Mouse (Mus musculus): Measurements from ENCODE around the gene Eppin. TPM values are rescaled to one million over a fixed set of nuclear protein-coding genes. Genes with fewer than 3 reads are reported as not detected.

Gene Eppin
- total RNA-seq, 2 experiments from 2014 or later = not detected

Other genes with a start within 250 kb of the Eppin start
- gene Slpi, start 204.5 kb downstream of the Eppin start, total RNA-seq (2021) = under 1 TPM; 0.62 to 0.93 TPM
- gene Rbpjl, start 190.5 kb downstream of the Eppin start, total RNA-seq (2021) = under 1 TPM; 0.41 to 0.79 TPM
- gene Matn4, start 188.4 kb downstream of the Eppin start, total RNA-seq (2021) = 10 to 100 TPM; 13.0 to 14.9 TPM
- 10 to 100 TPM; 35.9 to 56.8 TPM for gene Sdc4, start 149.7 kb downstream of the Eppin start, total RNA-seq (2021)
- gene Sys1, start 136.6 kb downstream of the Eppin start, total RNA-seq (2021) = 10 to 100 TPM; 40.9 to 41.8 TPM
- 1 to 10 TPM; 2.2 to 6.0 TPM for gene Gm20458, start 132.6 kb downstream of the Eppin start, total RNA-seq (2021)
- not detected for gene Trp53tg5, start 119.9 kb downstream of the Eppin start, total RNA-seq (2021)
- 10 to 100 TPM; 75.5 to 77.3 TPM for gene Dbndd2, start 107.5 kb downstream of the Eppin start, total RNA-seq (2021)
- 100 to 1,000 TPM; 119 to 124 TPM for gene Pigt, start 96.1 kb downstream of the Eppin start, total RNA-seq (2021)
- under 1 TPM in 1 of 2 experiments, not detected in 1; 0.84 TPM for gene Wfdc2, start 31.2 kb downstream of the Eppin start, total RNA-seq (2021)
- gene Spint3, start 20.1 kb downstream of the Eppin start, total RNA-seq (2021) = not detected
- 1 to 10 TPM in 1 of 2 experiments, under 1 TPM in 1; 0.47 to 1.7 TPM for gene Wfdc6a, start 8.1 kb downstream of the Eppin start, total RNA-seq (2021)
- gene Wfdc6b, start 19.9 kb upstream of the Eppin start, total RNA-seq (2021) = not detected
- not detected for gene Wfdc8, start 20.0 kb upstream of the Eppin start, total RNA-seq (2021)
- gene Wfdc16, start 45.2 kb upstream of the Eppin start, total RNA-seq (2021) = not detected
- not detected for gene Wfdc10, start 62.5 kb upstream of the Eppin start, total RNA-seq (2021)
- gene Wfdc9, start 63.0 kb upstream of the Eppin start, total RNA-seq (2021) = not detected
- gene Wfdc11, start 80.5 kb upstream of the Eppin start, total RNA-seq (2021) = not detected
- gene Wfdc13, start 91.5 kb upstream of the Eppin start, total RNA-seq (2021) = not detected
- gene Spint4, start 104.9 kb upstream of the Eppin start, total RNA-seq (2021) = not detected
- not detected for gene Spint5, start 121.7 kb upstream of the Eppin start, total RNA-seq (2021)
- 1 to 10 TPM in 1 of 2 experiments, under 1 TPM in 1; 0.94 to 1.1 TPM for gene Wfdc3, start 152.3 kb upstream of the Eppin start, total RNA-seq (2021)
- gene Dnttip1, start 152.4 kb upstream of the Eppin start, total RNA-seq (2021) = 10 to 100 TPM; 32.7 to 34.1 TPM
- gene Ube2c, start 176.3 kb upstream of the Eppin start, total RNA-seq (2021) = 1 to 10 TPM; 4.1 to 6.4 TPM
- gene Tnnc2, start 186.4 kb upstream of the Eppin start, total RNA-seq (2021) = not detected
- gene Snx21, start 192.2 kb upstream of the Eppin start, total RNA-seq (2021) = 10 to 100 TPM; 48.1 to 49.2 TPM
- gene Acot8, start 211.3 kb upstream of the Eppin start, total RNA-seq (2021) = 10 to 100 TPM; 22.1 to 30.0 TPM
- 1 to 10 TPM; 8.9 to 9.0 TPM for gene Zswim3, start 211.5 kb upstream of the Eppin start, total RNA-seq (2021)
- gene Zswim1, start 229.1 kb upstream of the Eppin start, total RNA-seq (2021) = 10 to 100 TPM; 19.6 to 20.3 TPM
- gene Spata25, start 234.9 kb upstream of the Eppin start, total RNA-seq (2021) = under 1 TPM in 1 of 2 experiments, not detected in 1; 0.58 TPM
- gene Ctsa, start 239.3 kb upstream of the Eppin start, total RNA-seq (2021) = 10 to 100 TPM; 77.5 to 78.8 TPM
- 1 to 10 TPM; 5.4 to 6.7 TPM for gene Neurl2, start 239.9 kb upstream of the Eppin start, total RNA-seq (2021)

Data from left cerebral cortex, postnatal 10 days (tissue).